Mouse (Mus musculus): ENCODE measurements around the gene Frmd4b.

- no peak for TF ChIP-seq POLR2A (IDR thresholded peaks at IDR 0.05; ENCODE audit: control insufficient read depth, low read depth, low read length)
- no peak for TF ChIP-seq CTCF (IDR thresholded peaks at IDR 0.05; ENCODE audit: control insufficient read depth, insufficient read depth, insufficient replicate concordance, low read depth, low read length)
Observed at GRCm38 (mm10) chr6:97540458-97540857, 76.9 kb downstream of the Frmd4b start.
